Mouse (Mus musculus) lung, adult 2 months (tissue): Measurements from ENCODE around the gene Wdr1.

Experiments
- CTCF ChIP-seq: fragments of 200-500 bp; IDR thresholded peaks from 2 replicates; pipeline ENCODE4 v1.5.1; 2011; ENCODE audit warnings: mild to moderate bottlenecking, low read length, control low read depth; ENCODE audit not compliant: insufficient read depth
- POLR2A ChIP-seq: fragments of 200-500 bp; IDR thresholded peaks from 2 replicates; pipeline ENCODE4 v1.6.1; 2011; ENCODE audit warnings: low read depth, mild to moderate bottlenecking, control low read depth, low read length, borderline replicate concordance; ENCODE audit errors: extremely low read depth

- TF ChIP-seq POLR2A (no peak), CTCF (no peak)
These were observed 5.2 kb downstream of the Wdr1 start for GRCm38 (mm10) chr5:38557811-38558210.
